Comparison of ENCODE assay signal across 34 mouse cellular contexts in the genomic region with DNA sequence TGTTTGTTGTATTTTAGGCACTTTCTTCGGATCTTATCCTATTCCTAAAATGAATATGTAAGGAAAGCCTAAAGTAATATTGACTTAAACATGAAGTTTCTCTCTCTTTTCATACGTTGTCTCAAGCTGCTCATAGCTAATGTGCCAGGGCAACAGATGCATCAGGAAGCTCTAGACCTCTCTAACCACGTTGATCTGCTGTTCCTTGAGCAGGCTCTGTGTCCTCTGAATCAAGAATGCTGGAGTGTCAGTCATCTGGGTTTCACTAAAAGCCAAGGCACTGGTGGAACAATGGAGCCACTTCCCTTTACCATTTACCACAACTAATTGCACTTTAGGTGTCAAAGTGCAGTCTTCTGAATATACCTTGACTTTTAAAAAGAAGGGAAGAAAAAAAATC.
"Had no signal": no experiment of that assay in that cellular context is flagged by ENCODE, and none has a peak within 500 bp of the region (broad histone marks: within the 10 kb centered on the region; RNA-seq: fewer than 3 reads in every experiment).

No protein-coding gene starts in this region.

- H3K4me1 ChIP-seq: heart, embryonic 12.5 days; heart, embryonic 13.5 days; heart, embryonic 15.5 days; hindbrain, embryonic 10.5 days; hindbrain, embryonic 12.5 days; hindbrain, embryonic 13.5 days; hindbrain, embryonic 15.5 days; intestine, embryonic 15.5 days; kidney, embryonic 15.5 days had no signal

- H3K9ac ChIP-seq: heart, embryonic 12.5 days; heart, embryonic 13.5 days; heart, embryonic 15.5 days; hindbrain, embryonic 12.5 days; hindbrain, embryonic 13.5 days; hindbrain, embryonic 14.5 days; hindbrain, embryonic 15.5 days; intestine, embryonic 15.5 days; kidney, embryonic 15.5 days had no signal

- ATAC-seq: hindbrain, embryonic 16.5 days; hindbrain, postnatal 0 days; inflammation-experienced regulatory T-cells, adult 6 months; intestine, embryonic 15.5 days; intestine, embryonic 16.5 days; intestine, postnatal 0 days had no signal

- H3K9me3 ChIP-seq: heart, embryonic 12.5 days; heart, embryonic 13.5 days; heart, embryonic 15.5 days; hindbrain, embryonic 10.5 days; hindbrain, embryonic 12.5 days; hindbrain, embryonic 13.5 days; hindbrain, embryonic 15.5 days; intestine, embryonic 15.5 days; kidney, embryonic 15.5 days had no signal

- H3K4me2 ChIP-seq: heart, embryonic 11.5 days; heart, embryonic 12.5 days; heart, embryonic 13.5 days; heart, embryonic 15.5 days; hindbrain, embryonic 12.5 days; hindbrain, embryonic 13.5 days; hindbrain, embryonic 14.5 days; hindbrain, embryonic 15.5 days; intestine, embryonic 15.5 days; kidney, embryonic 15.5 days had no signal

- H3K27ac ChIP-seq: heart, embryonic 13.5 days; heart, embryonic 15.5 days; hindbrain, embryonic 10.5 days; hindbrain, embryonic 12.5 days; hindbrain, embryonic 13.5 days; hindbrain, embryonic 14.5 days; hindbrain, embryonic 15.5 days; hindbrain, postnatal 0 days; intestine, embryonic 15.5 days; kidney, embryonic 15.5 days; kidney, postnatal 0 days; layer of hippocampus, adult 2 months; left cerebral cortex, adult 2 months had no signal

- DNase-seq: heart, postnatal 10 days; heart, postnatal 14 days; heart, postnatal 4 days; kidney, adult 11 months; kidney, adult 18-20 months; kidney, adult 2 months; kidney, adult 8-10 months; kidney, adult 9 months; kidney, postnatal 10 days; kidney, postnatal 14 days; kidney, postnatal 25 days; kidney, postnatal 36 days; kidney, postnatal 4 days; layer of hippocampus, adult 9-11 months; layer of hippocampus, postnatal 36 days had no signal

- H3K27me3 ChIP-seq: heart, embryonic 12.5 days; heart, embryonic 13.5 days; heart, embryonic 15.5 days; hindbrain, embryonic 12.5 days; hindbrain, embryonic 13.5 days; hindbrain, embryonic 15.5 days; intestine, embryonic 15.5 days; kidney, embryonic 15.5 days had no signal

- H3K36me3 ChIP-seq: heart, embryonic 12.5 days; heart, embryonic 13.5 days; heart, embryonic 15.5 days; hindbrain, embryonic 10.5 days; hindbrain, embryonic 12.5 days; hindbrain, embryonic 13.5 days; hindbrain, embryonic 15.5 days; intestine, embryonic 15.5 days; kidney, embryonic 15.5 days had no signal

- H3K4me3 ChIP-seq: heart, embryonic 12.5 days; heart, embryonic 13.5 days; heart, embryonic 15.5 days; hindbrain, embryonic 10.5 days; hindbrain, embryonic 12.5 days; hindbrain, embryonic 13.5 days; hindbrain, embryonic 15.5 days; intestine, embryonic 15.5 days; kidney, embryonic 15.5 days; layer of hippocampus, adult 2 months; left cerebral cortex, adult 2 months had no signal
